Mouse (Mus musculus) heart, embryonic 11.5 days (tissue): Measurements from ENCODE around the gene Lcmt1. TPM values are rescaled to one million over a fixed set of nuclear protein-coding genes. Genes with fewer than 3 reads are reported as not detected.

Experiments
- ATAC-seq: fragments of 200-750 bp; cut with Nextera tagmentation; replicated peaks from 2 replicates; pipeline ENCODE4 v1.8.0; 2017; ENCODE audit warnings: moderate library complexity; ENCODE audit not compliant: insufficient number of reproducible peaks, low FRiP score, low TSS enrichment
- H3K27ac ChIP-seq: fragments of 300-500 bp; sonication (generic); 2 replicates; pipeline ENCODE4 v1.5.1; 2014; ENCODE audit warnings: mild to moderate bottlenecking, low read depth, low read length
- H3K27me3 ChIP-seq: fragments of 300-500 bp; sonication (generic); 2 replicates; pipeline ENCODE4 v1.6.1; 2014; ENCODE audit warnings: mild to moderate bottlenecking, low read length, mixed read lengths; ENCODE audit not compliant: control insufficient read depth, insufficient read depth
- H3K36me3 ChIP-seq: fragments of 300-500 bp; sonication (generic); 2 replicates; pipeline ENCODE4 v1.6.1; 2014; ENCODE audit warnings: mild to moderate bottlenecking, low read length, moderate library complexity, mixed read lengths; ENCODE audit not compliant: control insufficient read depth, insufficient read depth
- H3K4me1 ChIP-seq: fragments of 300-500 bp; sonication (generic); 2 replicates; pipeline ENCODE4 v1.6.1; 2014; ENCODE audit warnings: low read length; ENCODE audit not compliant: control insufficient read depth, insufficient read depth
- H3K4me2 ChIP-seq: fragments of 300-500 bp; sonication (generic); 2 replicates; pipeline ENCODE4 v1.6.1; 2014; ENCODE audit warnings: mild to moderate bottlenecking, moderate library complexity
- H3K4me3 ChIP-seq: fragments of 300-500 bp; sonication (generic); 2 replicates; pipeline ENCODE4 v1.5.1; 2014; ENCODE audit warnings: low read depth, low read length
- H3K9ac ChIP-seq: fragments of 300-500 bp; sonication (generic); 2 replicates; pipeline ENCODE4 v1.6.1; 2014; ENCODE audit warnings: mild to moderate bottlenecking, low read depth, low read length, moderate library complexity
- H3K9me3 ChIP-seq: fragments of 300-500 bp; sonication (generic); replicated peaks from 2 replicates; pipeline ENCODE4 v1.6.1; 2016; ENCODE audit warnings: low read length; ENCODE audit not compliant: control insufficient read depth
- WGBS: fragments of 180-500 bp; shearing (Covaris S2); extraction: QIAGEN DNeasy Blood & Tissue Kit; methylation state at CpG from one replicate; pipeline ENCODE4 v1.1.7; 2014; ENCODE audit not compliant: insufficient replicate concordance; 5-methylcytosine and 5-hydroxymethylcytosine counted together
- polyA plus RNA-seq: library from polyadenylated mRNA; unstranded; fragments of >200 nt; fragmentation: Nextera tagmentation; extraction: Ambion mirVana; gene quantifications from 2 replicates; pipeline ENCODE4 v1.2.1, GENCODE M21; 2014

Gene Lcmt1
- polyA plus RNA-seq, 1 experiment from 2014 or later: 40.6 TPM

- ATAC-seq: no peak
- Histone ChIP-seq H3K9me3 (no peaks in the 10 kb centered on the region), H3K27ac (no peak overlapping the region), H3K4me1 (0 out of 2 replicates have a peak, but pooled peaks cover 1% of the 10 kb centered on the region), H3K4me2 (no peak overlapping the region), H3K36me3 (peaks cover 4% of the 10 kb centered on the region; the same call in 1 of the 2 replicates), H3K9ac (no peak overlapping the region), H3K4me3 (no peak overlapping the region), H3K27me3 (no peaks in the 10 kb centered on the region)
- WGBS: 79% methylated on average over 4 of the region's 4 CpGs
Observed at GRCm38 (mm10) chr7:123399286-123399685, 29.7 kb downstream of the Lcmt1 start.

- H3K9me3 ChIP-seq: no peaks in the 10 kb centered on the region
- H3K36me3 ChIP-seq: peaks cover 7% of the 10 kb centered on the region; the same call in 1 of the 2 replicates
- ATAC-seq: no peak
- 85% methylated on average over 3 of the region's 3 CpGs for WGBS
- peaks cover 10% of the 10 kb centered on the region for H3K4me1 ChIP-seq
- no peak overlapping the region for H3K4me3 ChIP-seq
- H3K27ac ChIP-seq: no peak overlapping the region
- H3K4me2 ChIP-seq: no peak overlapping the region
- H3K9ac ChIP-seq: no peak overlapping the region
- no peaks in the 10 kb centered on the region for H3K27me3 ChIP-seq
Observed at GRCm38 (mm10) chr7:123401121-123401520, 31.5 kb downstream of the Lcmt1 start.

GRCm38 (mm10) chr7:123404198-123404597, 34.6 kb downstream of the Lcmt1 start:
- Histone ChIP-seq H3K4me3 (no peak overlapping the region), H3K4me1 (peaks cover 10% of the 10 kb centered on the region), H3K9me3 (no peaks in the 10 kb centered on the region), H3K27me3 (no peaks in the 10 kb centered on the region), H3K27ac (0 out of 2 replicates have a peak overlapping the region, but pooled peaks have one; percentile 16), H3K4me2 (no peak overlapping the region), H3K36me3 (peaks cover 7% of the 10 kb centered on the region; the same call in 1 of the 2 replicates), H3K9ac (no peak overlapping the region)
- ATAC-seq: no peak
- 87% methylated on average over 6 of the region's 6 CpGs for WGBS

GRCm38 (mm10) chr7:123405619-123406018, 36.0 kb downstream of the Lcmt1 start:
- H3K27me3 ChIP-seq: no peaks in the 10 kb centered on the region
- H3K9ac ChIP-seq: no peak overlapping the region
- H3K27ac ChIP-seq: peak overlapping the region; percentile 16; the same call in 1 of the 2 replicates
- peak; percentile 46; the same call in 1 of the 2 replicates for ATAC-seq
- WGBS: 30% methylated on average over 3 of the region's 3 CpGs
- H3K9me3 ChIP-seq: no peaks in the 10 kb centered on the region
- peaks cover 7% of the 10 kb centered on the region; the same call in 1 of the 2 replicates for H3K36me3 ChIP-seq
- no peak overlapping the region for H3K4me2 ChIP-seq
- no peak overlapping the region for H3K4me3 ChIP-seq
- peaks cover 10% of the 10 kb centered on the region for H3K4me1 ChIP-seq

- ATAC-seq: no peak
- H3K27ac ChIP-seq: no peak overlapping the region
- WGBS: 91% methylated on average over 4 of the region's 4 CpGs
- H3K4me3 ChIP-seq: no peak overlapping the region
- H3K4me1 ChIP-seq: peaks cover 10% of the 10 kb centered on the region
- no peak overlapping the region for H3K9ac ChIP-seq
- H3K36me3 ChIP-seq: 0 out of 2 replicates have a peak, but pooled peaks cover 7% of the 10 kb centered on the region
- no peaks in the 10 kb centered on the region for H3K9me3 ChIP-seq
- H3K27me3 ChIP-seq: no peaks in the 10 kb centered on the region
- H3K4me2 ChIP-seq: no peak overlapping the region
Observed at GRCm38 (mm10) chr7:123406988-123407387, 37.4 kb downstream of the Lcmt1 start.

GRCm38 (mm10) chr7:123410502-123410901, 40.9 kb downstream of the Lcmt1 start:
- H3K36me3 ChIP-seq: no peaks in the 10 kb centered on the region
- H3K9me3 ChIP-seq: no peaks in the 10 kb centered on the region
- H3K4me2 ChIP-seq: no peak overlapping the region
- no peaks in the 10 kb centered on the region for H3K4me1 ChIP-seq
- H3K9ac ChIP-seq: no peak overlapping the region
- no peak for ATAC-seq
- H3K27ac ChIP-seq: no peak overlapping the region
- no peak overlapping the region for H3K4me3 ChIP-seq
- WGBS: 91% methylated on average over 7 of the region's 7 CpGs
- H3K27me3 ChIP-seq: no peaks in the 10 kb centered on the region

GRCm38 (mm10) chr7:123411109-123411508, 41.5 kb downstream of the Lcmt1 start:
- Histone ChIP-seq H3K36me3 (no peaks in the 10 kb centered on the region), H3K4me3 (no peak overlapping the region), H3K4me2 (no peak overlapping the region), H3K9ac (no peak overlapping the region), H3K9me3 (no peaks in the 10 kb centered on the region), H3K27me3 (no peaks in the 10 kb centered on the region), H3K4me1 (no peaks in the 10 kb centered on the region), H3K27ac (no peak overlapping the region)
- WGBS: 68% methylated on average over 1 of the region's 1 CpGs
- no peak for ATAC-seq

GRCm38 (mm10) chr7:123412143-123412542, 42.6 kb downstream of the Lcmt1 start:
- Histone ChIP-seq H3K4me1 (no peaks in the 10 kb centered on the region), H3K4me2 (no peak overlapping the region), H3K9ac (no peak overlapping the region), H3K4me3 (no peak overlapping the region), H3K9me3 (no peaks in the 10 kb centered on the region), H3K27ac (no peak overlapping the region), H3K27me3 (no peaks in the 10 kb centered on the region), H3K36me3 (no peaks in the 10 kb centered on the region)
- no peak for ATAC-seq
- 81% methylated on average over 3 of the region's 3 CpGs for WGBS

GRCm38 (mm10) chr7:123416803-123417202, 47.2 kb downstream of the Lcmt1 start:
- 57% methylated on average over 4 of the region's 4 CpGs for WGBS

More at GRCm38 (mm10) chr7:123416803-123417202, 47.2 kb downstream of the Lcmt1 start:
- no peaks in the 10 kb centered on the region for H3K4me1 ChIP-seq
- no peaks in the 10 kb centered on the region for H3K27me3 ChIP-seq
- H3K4me3 ChIP-seq: no peak overlapping the region
- H3K9me3 ChIP-seq: no peaks in the 10 kb centered on the region
- no peak overlapping the region for H3K4me2 ChIP-seq
- H3K9ac ChIP-seq: no peak overlapping the region
- no peak overlapping the region for H3K27ac ChIP-seq
- H3K36me3 ChIP-seq: no peaks in the 10 kb centered on the region
- no peak for ATAC-seq
